Mouse (Mus musculus): ENCODE data around the gene Txnip.
"Not testable (repeated sequence)": the region's sequence is repeated elsewhere in the genome, so short reads cannot be mapped to it uniquely, and the experiment has no call there.

The Txnip gene

DNA sequence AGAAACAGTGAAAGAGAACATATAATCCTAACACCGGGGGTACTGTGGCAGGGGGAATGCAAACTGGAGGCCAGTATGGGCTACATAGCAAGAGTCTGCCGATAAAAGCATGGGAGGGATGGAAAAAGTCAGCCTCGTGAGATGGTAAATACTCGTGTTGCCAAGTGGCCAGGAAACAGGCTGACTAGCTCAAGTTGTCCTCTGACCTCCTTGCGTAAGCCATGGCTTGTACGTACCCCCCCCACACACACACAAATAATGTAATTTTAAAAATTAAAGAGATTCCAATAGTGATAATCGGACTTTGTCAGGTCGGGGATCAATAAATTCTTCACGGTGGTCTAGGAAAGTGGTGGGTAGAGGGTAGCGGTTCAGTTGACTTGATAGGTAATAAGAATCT is 35.6 kb downstream of the Txnip start:
- DNase-seq (ENCODE audit: low spot score in 2 of 2), result no peak

DNA sequence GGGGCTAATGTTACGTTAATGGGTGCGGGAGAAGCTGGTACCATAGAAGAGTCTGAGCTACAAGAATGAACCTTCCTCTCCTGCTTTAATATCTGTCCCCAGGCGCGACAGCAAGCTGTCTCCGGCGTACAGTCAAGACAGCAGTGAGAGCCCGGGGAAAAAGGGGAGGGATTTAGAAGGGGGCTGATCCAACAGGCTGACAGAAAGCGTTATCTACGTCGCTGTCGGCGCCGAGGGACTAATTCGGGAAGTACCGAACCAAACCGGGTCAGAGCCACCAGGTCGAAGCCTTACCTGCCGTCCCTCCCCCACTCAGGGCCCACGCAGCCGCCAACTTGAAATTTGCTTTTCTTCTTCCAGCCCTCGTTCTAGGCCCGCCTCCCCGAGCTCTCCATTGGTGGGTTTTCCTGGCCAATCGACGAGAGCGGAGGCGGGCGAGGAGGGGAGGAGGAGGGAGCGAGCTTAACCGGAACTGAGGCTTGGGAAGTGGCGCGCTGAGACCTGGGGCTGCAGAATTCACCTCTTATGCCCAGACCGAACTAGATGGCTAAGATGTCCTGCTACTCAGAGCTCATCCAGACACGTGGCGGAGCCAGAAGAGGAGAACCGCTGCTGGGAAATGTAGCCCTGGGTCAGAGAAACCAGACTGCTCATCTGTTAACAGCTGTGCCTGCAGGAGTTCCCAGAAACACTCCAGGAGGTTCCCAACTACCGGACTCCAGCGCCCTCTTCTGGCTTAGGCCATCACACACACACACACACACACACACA is 36.2 kb downstream of the Txnip start, which contains the start of gene Polr3gl:
Polr3gl (minus strand) TSS at position 392 of the 771 bp plus-strand sequence.
- peak; percentile 86 to 90 for DNase-seq (ENCODE audit: low spot score in 2 of 2)

DNA sequence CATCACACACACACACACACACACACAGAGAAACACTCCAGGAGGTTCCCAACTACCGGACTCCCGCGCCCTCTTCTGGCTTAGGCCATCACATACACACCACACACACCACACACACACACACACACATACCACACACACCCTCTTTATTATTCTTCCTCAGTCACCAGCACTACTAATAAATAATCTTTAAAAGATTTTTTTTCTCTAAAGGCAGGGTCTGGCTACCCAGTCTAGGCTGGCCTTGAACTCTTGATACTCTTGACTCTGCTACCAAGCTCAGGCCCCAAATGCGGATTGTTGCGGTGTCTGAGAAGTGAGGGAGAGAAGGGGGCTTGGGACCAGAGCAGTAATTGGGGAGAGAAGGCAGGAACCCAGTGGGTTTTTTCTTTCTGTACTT is 37.1 kb downstream of the Txnip start:
- DNase-seq (ENCODE audit: low spot score in 2 of 2), result no peak

DNA sequence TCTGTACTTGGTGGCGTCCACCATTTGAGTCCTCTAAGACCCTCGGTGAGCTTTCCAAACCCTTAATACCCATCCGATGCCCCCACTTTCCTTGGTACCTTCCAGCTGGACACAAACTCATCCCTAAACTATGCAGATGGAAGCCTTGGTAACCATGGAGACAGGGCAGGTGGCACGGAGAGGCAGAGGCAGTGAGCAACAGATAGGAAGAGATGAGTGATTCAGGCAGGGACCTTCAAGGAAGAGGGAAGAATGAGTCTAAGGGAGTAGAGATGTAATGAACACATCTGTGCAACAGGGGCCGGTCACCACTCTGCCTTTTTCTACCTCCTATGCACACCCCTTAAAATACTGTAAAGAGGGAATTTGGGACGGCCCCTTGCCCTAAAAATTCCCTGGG is 37.9 kb downstream of the Txnip start:
- DNase-seq (ENCODE audit: low spot score in 2 of 2), result no peak

DNA sequence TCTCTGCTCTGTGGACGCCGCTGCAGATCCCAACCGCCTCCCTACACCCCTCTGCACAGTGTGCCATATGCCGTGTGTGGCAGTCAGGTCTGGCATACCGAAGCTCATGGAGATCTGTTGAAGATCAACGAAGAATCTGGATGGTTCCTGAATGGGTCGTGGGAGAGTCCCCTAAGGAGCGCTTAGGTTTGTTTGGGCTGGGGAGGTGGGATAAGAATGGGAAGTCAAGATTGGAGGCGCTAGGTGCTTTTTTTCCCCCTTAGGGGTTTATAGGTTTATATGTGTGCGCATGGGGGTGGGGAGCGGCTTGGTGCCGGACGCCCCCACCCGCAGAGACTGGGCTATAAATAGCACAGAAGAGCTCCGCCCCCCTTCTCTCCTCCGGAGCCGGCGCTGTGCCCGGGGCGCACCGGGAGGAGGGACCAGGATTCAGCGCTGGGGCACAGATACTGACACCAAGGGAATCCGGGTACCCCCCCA is 38.5 kb downstream of the Txnip start, which contains the start of gene Ankrd34a:
Ankrd34a (plus strand) TSS at position 409 of the 480 bp plus-strand sequence.
- no peak for DNase-seq (ENCODE audit: low spot score in 2 of 2)

DNA sequence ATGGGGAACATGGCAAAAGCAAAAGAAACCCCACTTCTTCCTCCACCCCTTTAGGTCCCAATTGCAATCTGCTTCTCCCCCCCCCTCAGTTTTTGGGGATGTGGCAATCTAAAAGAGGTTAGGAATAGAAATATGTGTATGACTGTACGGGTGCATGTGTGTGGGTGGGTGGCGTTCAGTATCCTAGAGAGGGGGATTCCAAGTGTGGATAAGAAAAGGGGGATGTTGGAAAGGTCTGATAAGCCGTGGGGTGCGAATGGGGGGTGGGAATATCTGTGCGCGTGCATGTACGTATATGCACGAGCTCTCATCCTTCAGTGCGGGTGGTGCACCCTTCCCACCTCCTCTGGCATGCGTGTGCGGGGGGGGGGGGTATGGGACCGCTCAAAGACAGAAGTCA is 39.1 kb downstream of the Txnip start:
- DNase-seq (ENCODE audit: low spot score in 2 of 2), result no peak

DNA sequence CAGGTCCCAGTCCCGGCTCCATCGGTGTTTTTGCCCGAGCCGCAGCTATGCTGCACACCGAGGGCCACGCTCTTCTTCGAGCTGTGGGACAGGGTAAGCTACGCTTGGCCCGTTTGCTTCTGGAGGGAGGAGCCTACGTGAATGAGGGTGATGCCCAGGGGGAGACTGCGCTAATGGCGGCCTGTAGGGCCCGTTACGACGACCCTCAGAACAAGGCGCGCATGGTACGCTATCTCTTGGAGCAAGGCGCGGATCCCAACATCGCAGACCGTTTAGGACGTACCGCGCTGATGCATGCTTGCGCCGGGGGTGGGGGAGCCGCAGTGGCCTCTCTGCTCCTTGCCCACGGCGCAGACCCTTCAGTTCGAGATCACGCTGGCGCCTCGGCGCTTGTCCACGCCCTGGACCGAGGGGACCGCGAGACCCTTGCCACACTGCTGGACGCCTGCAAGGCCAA is 39.7 kb downstream of the Txnip start:
- DNase-seq (ENCODE audit: low spot score in 2 of 2), result no peak

DNA sequence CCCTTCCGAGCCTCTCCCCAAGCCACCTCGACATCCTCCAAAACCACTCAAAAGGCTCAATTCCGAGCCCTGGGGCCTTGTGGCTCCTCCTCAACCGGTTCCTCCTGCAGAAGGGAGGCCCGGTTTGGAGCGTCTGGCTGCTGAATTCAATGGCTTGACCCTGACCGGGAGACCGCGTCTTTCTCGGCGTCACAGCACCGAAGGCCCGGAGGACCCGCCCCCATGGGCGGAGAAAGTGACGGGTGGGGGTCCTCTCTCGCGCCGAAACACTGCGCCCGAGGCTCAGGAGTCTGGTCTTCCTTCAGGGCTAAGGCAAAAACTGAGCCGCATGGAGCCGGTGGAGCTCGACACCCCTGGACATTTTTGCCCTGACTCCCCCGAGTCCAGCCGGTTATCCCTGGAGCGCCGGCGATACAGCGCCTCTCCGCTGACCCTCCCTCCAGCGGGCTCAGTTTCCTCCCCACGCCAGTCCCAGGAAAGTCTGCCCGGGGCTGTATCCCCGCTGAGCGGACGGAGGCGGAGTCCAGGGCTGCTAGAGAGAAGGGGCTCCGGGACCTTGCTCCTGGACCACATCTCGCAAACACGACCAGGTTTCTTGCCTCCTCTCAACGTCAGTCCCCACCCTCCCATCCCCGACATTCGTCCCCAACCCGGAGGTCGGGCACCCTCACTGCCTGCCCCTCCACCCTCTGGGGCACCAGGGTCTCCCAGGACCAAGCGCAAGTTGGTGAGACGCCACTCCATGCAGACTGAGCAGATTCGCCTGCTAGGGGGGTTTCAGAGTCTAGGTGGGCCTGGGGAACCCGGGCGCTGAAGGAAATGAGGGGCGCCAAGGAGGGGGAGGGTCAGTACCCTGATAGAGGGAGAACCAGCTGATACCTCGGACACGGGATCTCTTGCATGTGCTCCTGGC is 40.7 kb downstream of the Txnip start:
- no peak for DNase-seq (ENCODE audit: low spot score in 2 of 2)

DNA sequence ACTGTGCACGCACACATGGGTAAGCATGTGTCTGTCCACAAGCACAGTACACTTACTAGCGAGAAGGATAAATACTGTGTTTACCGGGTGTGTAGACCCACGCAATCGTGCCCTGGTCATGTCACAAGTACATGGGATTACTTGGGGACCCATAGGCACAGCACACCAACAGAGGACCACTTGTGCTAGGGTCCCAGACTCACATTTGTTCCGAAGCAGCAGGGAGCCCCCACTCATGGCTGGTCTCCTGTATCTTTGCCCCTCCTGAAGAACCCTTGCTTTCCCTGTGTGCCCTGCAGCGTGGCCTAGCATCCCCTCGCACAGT is 41.3 kb downstream of the Txnip start:
- DNase-seq (ENCODE audit: low spot score in 2 of 2), result no peak

DNA sequence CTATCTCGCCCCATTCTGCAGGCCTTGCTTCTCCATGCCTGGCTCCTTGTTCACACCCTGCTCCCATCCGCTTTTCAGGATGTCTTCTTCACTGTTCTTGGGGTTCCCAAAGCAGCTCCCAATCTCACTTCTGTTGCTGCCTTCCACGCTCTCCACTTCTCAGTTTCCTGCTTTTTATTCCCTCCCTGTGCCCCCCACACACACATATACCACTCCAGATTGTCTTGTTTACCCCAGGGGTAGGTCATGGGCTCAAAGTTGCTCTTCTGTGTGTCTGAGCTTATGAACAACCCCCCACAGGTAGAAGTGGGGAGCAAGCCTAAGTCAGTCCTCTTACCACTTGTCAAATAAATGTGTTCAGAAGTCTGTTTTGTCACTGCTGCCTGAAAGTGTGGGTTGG is 41.7 kb downstream of the Txnip start:
- DNase-seq (ENCODE audit: low spot score in 2 of 2), result no peak

DNA sequence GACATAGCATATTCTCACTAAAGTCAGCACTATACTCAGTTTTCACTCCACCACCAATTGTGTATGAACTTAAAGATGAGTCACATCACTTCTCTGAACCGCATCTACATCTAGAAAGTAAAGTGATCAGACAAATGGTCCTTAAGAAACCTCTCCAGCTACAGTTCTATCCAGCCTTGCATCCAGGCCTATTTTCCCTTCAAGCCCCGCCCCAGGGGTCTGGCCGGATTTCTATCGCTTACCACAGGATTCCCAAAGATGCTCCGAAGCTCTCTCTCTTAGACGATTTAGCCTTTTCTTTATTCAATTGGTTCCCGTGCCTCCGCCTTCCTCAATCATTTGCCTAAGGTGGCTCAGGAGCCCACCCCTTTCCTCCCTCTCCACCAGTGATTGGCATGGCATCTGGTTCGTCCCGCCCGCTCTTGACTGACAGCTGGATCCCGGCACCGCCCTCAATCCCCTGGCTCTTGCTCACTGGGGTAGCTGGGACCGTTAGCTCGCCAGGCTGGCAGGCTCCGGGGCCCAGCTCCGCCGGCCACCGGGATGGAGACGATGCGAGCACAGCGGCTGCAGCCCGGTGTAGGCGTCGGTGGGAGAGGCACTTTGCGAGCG is 43.0 kb downstream of the Txnip start, which contains the start of gene Lix1l:
Lix1l (plus strand) TSS at position 511 of the 612 bp plus-strand sequence.
- DNase-seq (ENCODE audit: low spot score in 2 of 2), result peak; percentile 55 to 66

DNA sequence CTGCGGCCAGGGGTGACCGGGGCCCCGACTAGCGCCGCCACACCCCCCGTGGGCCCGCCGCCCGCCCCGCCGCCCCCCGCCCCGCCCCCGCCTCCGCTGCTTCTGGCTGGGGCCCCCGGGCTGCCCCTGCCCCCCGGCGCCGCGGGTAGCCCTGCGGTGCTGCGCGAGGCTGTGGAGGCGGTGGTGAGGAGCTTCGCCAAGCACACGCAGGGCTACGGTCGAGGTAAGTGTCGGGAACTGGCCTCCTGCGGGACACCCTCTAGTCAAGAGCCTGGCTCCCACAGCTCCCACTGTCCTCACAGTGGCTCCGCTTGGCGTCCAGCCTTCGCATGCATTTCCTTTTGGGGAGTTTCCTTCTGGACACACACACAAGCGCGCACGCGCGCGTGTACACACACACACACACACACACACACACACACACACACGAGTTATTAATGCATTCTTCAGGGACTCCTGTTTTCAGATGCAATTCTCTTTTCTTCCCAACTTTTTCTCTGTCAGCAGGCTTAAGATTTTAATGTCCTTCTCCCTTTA is 43.6 kb downstream of the Txnip start:
- no peak for DNase-seq (ENCODE audit: low spot score in 2 of 2)

DNA sequence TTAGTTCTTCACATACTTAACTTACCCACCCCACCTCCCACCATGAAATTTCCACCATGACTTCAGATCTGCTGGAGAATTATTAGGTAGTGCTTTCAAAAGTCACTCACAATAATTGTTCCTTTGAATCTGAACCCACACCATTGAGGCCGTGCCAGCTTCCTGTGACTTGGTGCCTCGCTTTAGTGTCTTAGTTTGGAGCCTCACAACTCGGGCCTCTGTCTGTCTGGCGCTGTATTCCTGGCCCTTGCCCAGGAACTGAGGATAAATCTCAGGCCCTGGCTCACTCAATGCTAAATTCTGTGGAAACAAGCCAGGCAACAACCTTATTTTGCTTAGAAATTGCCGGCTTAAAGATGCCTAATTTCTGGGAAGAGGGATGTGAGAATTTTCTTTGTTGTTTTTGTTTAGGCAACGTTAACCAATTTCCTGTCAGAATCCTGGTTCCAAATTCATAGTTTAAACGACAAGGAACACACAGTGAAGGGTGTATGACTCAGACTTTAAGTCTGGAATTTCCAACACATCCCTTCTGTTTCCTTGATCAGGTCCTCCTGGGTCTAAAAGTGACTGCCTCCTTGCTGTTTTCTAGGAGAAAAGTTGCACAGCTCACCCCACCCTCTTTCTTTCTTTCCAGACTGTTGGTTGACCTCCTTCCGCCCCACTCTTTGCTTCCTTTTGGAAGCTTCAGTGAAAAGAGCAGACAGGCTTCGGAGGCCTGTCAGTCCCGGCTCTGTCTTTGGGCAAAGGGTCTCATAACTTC is 44.4 kb downstream of the Txnip start:
- no peak for DNase-seq (ENCODE audit: low spot score in 2 of 2)

DNA sequence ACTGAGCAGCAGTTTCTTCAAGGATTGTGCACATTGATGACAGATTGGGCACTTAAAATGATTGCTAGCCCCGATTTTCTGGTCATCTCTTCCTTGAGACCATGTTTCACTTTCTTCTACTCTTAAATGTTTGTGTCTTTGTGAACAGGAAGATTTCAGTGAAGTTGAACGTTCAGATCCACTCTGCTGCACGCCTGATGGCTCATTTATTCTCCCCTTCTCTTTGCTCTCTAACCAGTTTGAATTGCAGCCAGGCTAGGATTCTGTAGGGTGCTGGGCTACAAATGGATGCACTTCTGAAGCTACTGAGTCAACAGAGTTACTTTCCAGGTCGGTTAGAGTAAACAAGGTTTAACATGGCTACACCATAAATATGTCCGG is 44.9 kb downstream of the Txnip start:
- no peak for DNase-seq (ENCODE audit: low spot score in 2 of 2)

DNA sequence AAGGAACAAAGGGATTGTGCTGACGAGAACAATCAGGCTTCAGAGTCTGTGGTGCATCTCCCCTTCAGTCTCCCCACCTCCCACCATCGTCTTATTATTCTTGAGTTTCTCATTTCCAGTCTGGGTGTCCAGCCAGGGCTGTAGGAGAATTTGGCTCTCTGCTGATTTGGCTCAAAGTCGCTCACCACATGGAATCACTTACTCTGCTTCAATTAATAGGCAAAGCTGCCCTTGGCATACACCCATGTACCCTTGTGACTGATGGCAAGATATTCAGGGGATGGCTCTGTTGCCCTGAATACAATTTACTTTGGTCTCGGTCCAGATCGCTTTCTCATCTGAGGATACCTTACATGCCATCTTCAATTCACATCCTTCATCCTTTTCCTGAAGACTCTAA is 45.6 kb downstream of the Txnip start:
- no peak for DNase-seq (ENCODE audit: low spot score in 2 of 2)

DNA sequence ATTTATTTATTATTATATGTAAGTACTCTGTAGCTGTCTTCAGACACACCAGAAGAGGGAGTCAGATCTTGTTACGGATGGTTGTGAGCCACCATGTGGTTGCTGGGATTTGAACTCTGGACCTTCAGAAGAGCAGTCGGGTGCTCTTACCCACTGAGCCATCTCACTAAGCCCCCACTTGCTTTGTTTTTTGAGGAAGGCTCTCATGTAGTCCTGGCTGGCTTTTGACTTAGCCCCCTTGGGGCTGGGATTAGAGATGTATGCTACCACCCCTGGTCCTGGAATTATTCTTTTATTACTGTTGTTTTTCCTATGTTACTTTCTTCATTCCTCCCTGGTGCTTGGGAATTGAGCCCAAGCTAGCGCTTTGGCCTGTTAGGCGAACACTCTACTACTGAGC is 48.2 kb downstream of the Txnip start:
- DNase-seq (ENCODE audit: low spot score in 2 of 2), result not testable (repeated sequence)

DNA sequence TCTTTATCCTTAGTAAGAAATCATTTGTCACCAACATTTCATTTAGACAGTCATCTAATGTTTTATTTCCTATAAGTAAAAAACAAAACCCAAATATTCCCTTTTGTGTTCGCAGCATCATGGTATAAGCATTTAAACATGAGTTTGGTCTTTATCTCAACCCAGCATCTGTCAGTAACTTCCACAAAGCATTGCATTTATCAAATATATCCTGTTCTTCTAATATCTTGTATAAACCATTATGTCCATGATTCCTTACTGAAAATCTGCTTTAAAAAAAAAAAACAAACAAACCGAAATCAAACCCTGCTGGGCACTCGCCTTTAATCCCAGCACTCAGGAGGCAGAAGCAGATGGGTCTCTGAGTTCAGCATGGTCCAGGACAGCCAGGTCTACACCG is 48.9 kb downstream of the Txnip start:
- DNase-seq (ENCODE audit: low spot score in 2 of 2), result no peak

Measured in spleen, postnatal 14 days (tissue).